Mouse (Mus musculus): ENCODE measurements around the gene Fbxl18.
A peak's percentile ranks its signal among the peaks of the same experiment; 100 is the strongest.

- TF ChIP-seq POLR2A (IDR thresholded peaks at IDR 0.05; ENCODE audit: control insufficient read depth, low read depth, low read length) (no peak), CTCF (IDR thresholded peaks at IDR 0.05; ENCODE audit: control insufficient read depth, insufficient read depth, insufficient replicate concordance, low read depth, low read length) (peak; percentile 30; the same call in 1 of the 2 replicates)
Observed at GRCm38 (mm10) chr5:142842137-142842642, 53.0 kb downstream of the Fbxl18 start.
